Mouse (Mus musculus): Measurements from ENCODE around the gene Wdr24.

The Wdr24 gene

GRCm38 (mm10) chr17:25823452-25823851 lies at the start of gene Wdr24:
Gene Wdr24, plus strand, starts transcription at chr17:25823627.
- DNase-seq (ENCODE audit: low spot score): peak; percentile 82

- DNase-seq (ENCODE audit: low spot score): peak; percentile 47
These were observed 47.9 kb upstream of the Wdr24 start for GRCm38 (mm10) chr17:25775318-25776062.

DNA sequence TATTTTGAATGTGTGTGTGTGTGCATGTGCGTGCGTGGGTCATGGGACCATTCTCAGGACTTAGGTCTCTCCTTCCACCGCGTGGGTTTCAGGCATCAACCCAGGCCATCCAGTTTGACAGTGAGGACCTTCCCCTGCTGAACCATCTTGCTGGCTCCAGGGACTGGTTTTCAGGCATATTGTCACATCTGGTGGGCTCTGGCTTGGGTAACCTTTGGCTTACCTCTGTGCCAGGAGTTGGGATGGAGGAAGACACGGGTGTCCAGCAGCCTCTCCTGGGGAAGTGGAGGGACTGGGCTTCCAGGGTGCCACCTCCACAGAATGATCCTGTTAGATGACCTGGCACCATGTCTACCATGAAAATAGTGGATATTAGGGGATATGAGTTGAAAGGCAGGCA lies 45.5 kb upstream of the Wdr24 start:
- no peak for DNase-seq (ENCODE audit: low spot score)

- no peak for DNase-seq (ENCODE audit: low spot score)
These were observed 42.1 kb upstream of the Wdr24 start for GRCm38 (mm10) chr17:25781339-25781738.

- no peak for DNase-seq (ENCODE audit: low spot score)
These were observed 40.3 kb upstream of the Wdr24 start for GRCm38 (mm10) chr17:25783086-25783485.

GRCm38 (mm10) chr17:25783861-25784574 lies 39.4 kb upstream of the Wdr24 start:
- DNase-seq (ENCODE audit: low spot score): no peak

DNA sequence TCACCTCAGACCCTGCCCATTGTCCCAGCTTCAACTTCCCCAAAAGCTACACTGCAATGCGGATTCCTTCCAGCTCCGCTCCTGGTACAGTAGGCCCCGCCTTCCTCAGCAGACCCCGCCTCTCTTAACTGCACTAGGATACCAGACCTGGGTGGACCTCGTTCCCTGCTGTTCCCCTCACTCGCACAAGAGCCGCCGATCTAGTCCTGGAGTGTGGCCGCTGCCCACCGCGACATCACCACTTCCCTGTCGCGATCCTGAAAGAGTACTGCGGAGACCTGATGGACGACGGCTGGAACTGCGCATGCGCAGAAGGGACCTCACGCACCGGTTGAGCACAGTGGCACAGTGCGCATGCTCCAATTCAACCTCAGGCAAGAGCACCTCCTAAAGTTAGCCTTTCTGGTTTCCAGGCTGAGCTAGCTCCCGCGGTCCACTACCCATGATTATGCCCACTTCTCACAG lies 38.1 kb upstream of the Wdr24 start, which contains the start of gene Haghl:
Gene Haghl, minus strand, starts transcription at position 393 of the 465 bp plus-strand sequence.
- DNase-seq (ENCODE audit: low spot score): peak; percentile 95

DNA sequence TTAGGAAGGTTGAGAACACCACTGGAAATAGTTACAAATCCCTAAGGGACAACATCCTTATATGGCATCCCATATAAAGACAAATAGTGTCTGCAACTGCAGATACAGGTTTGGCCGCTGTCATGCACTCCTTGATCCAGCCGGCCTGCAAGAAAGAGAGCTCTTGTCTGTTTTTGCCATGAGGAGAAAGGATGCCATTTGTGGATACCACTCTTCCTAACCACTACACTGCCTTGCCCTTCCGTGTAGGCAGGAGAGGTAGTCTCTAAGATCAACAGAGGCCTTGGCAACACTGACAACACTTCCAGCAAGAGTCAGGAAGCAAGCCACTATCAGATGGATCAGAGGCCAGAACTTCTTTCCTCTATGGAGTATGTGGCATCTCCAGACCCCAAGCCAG lies 37.1 kb upstream of the Wdr24 start, which contains the start of gene Ccdc78:
Gene Ccdc78, plus strand, starts transcription at position 301 of the 400 bp plus-strand sequence.
- DNase-seq (ENCODE audit: low spot score): no peak

GRCm38 (mm10) chr17:25786781-25787504 lies 36.5 kb upstream of the Wdr24 start:
- no peak for DNase-seq (ENCODE audit: low spot score)

GRCm38 (mm10) chr17:25791320-25791842 lies 32.0 kb upstream of the Wdr24 start:
- DNase-seq (ENCODE audit: low spot score): peak; percentile 24

GRCm38 (mm10) chr17:25791843-25792527 lies 31.4 kb upstream of the Wdr24 start:
- DNase-seq (ENCODE audit: low spot score): peak; percentile 85

DNA sequence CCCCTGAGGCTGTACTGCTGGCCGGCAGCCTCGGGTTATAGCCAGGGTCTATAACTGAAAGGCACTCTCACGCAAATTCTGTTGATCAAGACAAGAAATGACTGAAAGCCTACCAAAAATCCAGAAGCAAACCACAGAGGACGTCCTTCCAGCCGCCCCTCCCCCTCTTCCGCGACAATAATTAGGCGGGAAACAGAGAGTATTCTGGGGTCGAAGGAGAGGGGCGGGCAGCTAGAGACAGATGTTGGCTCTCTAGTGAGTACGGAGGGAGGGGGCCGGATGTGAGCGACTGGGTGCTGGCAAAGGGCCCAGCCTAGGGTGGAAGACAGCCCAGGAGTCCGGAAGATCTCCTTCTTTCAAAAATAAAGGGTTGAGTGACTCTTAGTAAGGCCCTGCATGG lies 30.8 kb upstream of the Wdr24 start, which contains the start of gene Fam173a:
Gene Fam173a, minus strand, starts transcription at position 287 of the 400 bp plus-strand sequence.
- peak; percentile 71 for DNase-seq (ENCODE audit: low spot score)

DNA sequence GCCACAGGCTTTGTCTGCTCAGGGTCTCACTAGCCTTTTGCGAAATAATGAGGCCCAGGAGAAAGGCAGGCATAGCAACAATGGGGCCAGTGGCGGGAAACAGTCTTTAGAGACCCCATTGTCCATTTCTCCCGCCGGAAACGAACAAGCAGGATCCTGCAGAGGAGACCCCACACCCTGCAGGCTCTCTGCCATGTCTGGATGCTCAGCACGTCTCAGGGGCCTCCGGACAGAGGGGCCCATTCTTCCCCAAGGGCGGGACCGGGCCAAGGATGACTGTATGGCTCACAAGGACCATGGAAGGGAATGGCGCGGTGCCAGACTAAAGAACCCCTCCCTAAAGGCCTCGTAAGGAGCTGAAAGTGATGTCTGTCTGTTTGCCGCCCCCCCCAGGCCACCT lies 29.2 kb upstream of the Wdr24 start:
- no peak for DNase-seq (ENCODE audit: low spot score)

GRCm38 (mm10) chr17:25794998-25795397 lies 28.4 kb upstream of the Wdr24 start:
- no peak for DNase-seq (ENCODE audit: low spot score)

- peak; percentile 69 for DNase-seq (ENCODE audit: low spot score)
These were observed 27.8 kb upstream of the Wdr24 start, which contains the start of gene AC134908.4 for GRCm38 (mm10) chr17:25795609-25796092. Gene AC134908.4, minus strand, starts transcription at chr17:25795659.

DNA sequence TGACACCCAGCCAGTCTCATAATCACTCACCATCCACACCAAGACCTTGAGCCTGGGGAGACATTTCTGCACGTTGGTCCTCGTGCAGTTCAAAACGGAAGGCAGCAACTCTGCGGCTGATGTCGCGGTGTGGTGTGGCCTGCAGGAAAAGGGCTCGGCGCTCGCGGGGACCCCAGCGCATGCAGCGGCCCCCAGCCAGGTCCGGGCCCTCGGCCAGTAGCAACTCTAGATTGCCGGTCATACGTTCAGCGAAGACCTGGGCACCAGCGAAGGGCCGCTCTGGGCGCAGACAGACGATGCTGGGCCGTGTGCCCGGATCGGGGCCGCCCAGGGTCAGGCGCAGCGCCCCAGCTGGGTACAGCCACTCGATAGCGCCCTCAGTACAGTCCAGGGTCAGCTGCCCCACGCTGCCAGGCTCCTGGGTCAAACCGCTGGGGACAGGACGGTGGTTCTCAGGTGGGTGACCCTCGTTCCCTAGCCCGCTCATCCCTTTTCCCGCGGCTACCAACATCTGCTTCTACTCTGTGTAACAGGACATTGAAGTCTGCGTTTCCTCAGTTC lies 27.1 kb upstream of the Wdr24 start:
- no peak for DNase-seq (ENCODE audit: low spot score)

GRCm38 (mm10) chr17:25796951-25797369 lies 26.5 kb upstream of the Wdr24 start, which contains the start of gene Metrn:
Gene Metrn, minus strand, starts transcription at chr17:25797136.
- DNase-seq (ENCODE audit: low spot score): peak; percentile 87

DNA sequence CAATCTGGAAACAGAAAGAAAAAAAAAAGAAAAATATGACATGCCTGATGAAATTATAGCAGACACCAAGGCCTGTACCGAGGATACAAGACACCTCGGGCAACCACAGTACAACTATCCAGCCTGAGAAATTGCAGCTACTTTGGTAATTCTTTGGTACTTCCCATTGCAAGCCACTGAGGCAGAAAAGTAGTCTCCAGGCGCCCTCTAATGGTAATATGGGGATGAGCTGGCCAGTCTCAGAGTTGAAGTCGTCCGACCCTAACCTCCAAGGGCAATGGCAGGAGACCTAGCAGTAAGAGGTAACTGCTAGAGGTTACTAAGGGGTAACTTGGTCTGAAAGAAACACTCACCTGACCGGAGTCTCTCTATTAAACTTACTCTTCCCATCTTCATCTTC lies 22.4 kb upstream of the Wdr24 start:
- peak; percentile 52 for DNase-seq (ENCODE audit: low spot score)

DNA sequence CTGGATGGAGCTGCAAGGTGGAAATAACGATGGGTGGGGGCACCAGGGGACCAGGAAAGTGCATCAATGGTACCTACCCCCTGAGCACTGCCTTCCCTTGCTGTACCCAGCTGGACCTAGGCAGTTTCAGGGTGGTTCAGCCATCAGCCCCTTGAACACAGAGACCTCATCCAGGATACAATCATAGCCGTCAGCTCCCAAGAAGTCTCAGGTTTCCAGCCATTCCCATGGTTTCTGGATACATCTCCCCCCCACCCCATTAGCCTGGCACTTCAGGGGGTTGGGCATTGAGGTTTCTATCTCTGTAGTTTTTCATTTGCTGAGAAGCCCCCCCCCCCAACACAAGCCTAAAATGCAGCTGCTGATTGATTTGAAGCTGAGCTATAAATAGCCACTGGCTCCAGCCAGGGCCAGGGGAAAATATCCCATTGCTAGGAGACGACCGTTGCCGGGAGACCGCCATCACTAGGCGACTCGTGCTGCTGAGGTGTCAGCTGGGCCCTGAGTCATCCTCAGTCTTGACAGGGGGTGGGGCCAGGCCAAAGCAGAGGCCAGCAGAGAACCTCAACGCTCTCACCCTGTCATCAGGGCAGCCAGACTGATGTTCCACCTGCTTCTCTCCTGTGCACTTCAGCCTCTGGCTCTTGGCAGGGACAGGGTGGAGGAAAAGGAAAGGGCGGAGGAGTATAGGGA lies 20.5 kb upstream of the Wdr24 start:
- DNase-seq (ENCODE audit: low spot score): no peak

DNA sequence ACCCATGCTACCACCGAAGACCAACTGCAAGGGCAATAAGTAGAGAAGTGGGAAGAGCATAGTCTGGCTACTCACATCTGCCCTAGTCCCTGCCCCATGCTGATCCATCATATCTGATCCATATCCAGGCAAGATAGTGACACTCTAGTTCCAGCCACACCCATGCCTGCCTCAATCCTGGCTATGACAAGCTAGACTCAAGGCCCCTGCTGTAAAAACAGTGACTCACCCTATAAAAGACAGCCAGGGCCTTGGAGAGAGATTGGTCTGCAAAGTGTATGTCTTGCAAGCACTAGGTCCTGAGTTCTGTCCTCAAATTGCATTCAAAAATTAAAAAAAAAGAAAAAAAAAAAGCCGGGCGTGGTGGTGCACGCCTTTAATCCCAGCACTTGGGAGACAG lies 16.9 kb upstream of the Wdr24 start:
- DNase-seq (ENCODE audit: low spot score): no peak

Data from yolk sac, embryonic 10.5 days (tissue).